Mouse (Mus musculus) cerebellum, adult 9-11 months (tissue): ENCODE measurements at regions not wholly inside any gene's neighbourhood (a gene's known extent, or its start where the extent isn't known, plus 50 kb on each side); places are given as distances from the start of the nearest gene placed in this dataset.
A peak's percentile ranks its signal among the peaks of the same experiment; 100 is the strongest.

Experiments
- DNase-seq: peaks from one replicate; pipeline ENCODE4 v3.0.0; 2022

GRCm38 (mm10) chr13:47764802-47765597, 496.0 kb upstream of the Id4 start:
- DNase-seq: no peak

GRCm38 (mm10) chr13:47768963-47769527, 492.0 kb upstream of the Id4 start:
- DNase-seq: no peak

GRCm38 (mm10) chr13:47777206-47778099, 483.6 kb upstream of the Id4 start:
- DNase-seq: no peak

- no peak for DNase-seq
Measured at GRCm38 (mm10) chr13:47778218-47779009, 482.6 kb upstream of the Id4 start.

- no peak for DNase-seq
Measured at GRCm38 (mm10) chr13:47784406-47784805, 476.6 kb upstream of the Id4 start.

- no peak for DNase-seq
Measured at GRCm38 (mm10) chr13:47797859-47798258, 463.2 kb upstream of the Id4 start.

- no peak for DNase-seq
Measured at GRCm38 (mm10) chr13:47811711-47812415, 449.2 kb upstream of the Id4 start.

GRCm38 (mm10) chr13:47818924-47819564, 442.0 kb upstream of the Id4 start:
- no peak for DNase-seq

- no peak for DNase-seq
Measured at GRCm38 (mm10) chr13:47836491-47836890, 424.5 kb upstream of the Id4 start.

- DNase-seq: no peak
Measured at GRCm38 (mm10) chr13:47842418-47842817, 418.6 kb upstream of the Id4 start.

GRCm38 (mm10) chr13:47843011-47843410, 418.0 kb upstream of the Id4 start:
- DNase-seq: no peak

- DNase-seq: no peak
Measured at GRCm38 (mm10) chr13:47843541-47844267, 417.3 kb upstream of the Id4 start.

- DNase-seq: no peak
Measured at GRCm38 (mm10) chr13:47846713-47847112, 414.3 kb upstream of the Id4 start.

GRCm38 (mm10) chr13:47848371-47849188, 412.4 kb upstream of the Id4 start:
- DNase-seq: peak; percentile 17

- DNase-seq: no peak
Measured at GRCm38 (mm10) chr13:47855422-47856108, 405.5 kb upstream of the Id4 start.

- DNase-seq: no peak
Measured at GRCm38 (mm10) chr13:47858946-47859345, 402.1 kb upstream of the Id4 start.

- no peak for DNase-seq
Measured at GRCm38 (mm10) chr13:47860316-47860715, 400.7 kb upstream of the Id4 start.

GRCm38 (mm10) chr13:47862896-47863295, 398.1 kb upstream of the Id4 start:
- DNase-seq: no peak

GRCm38 (mm10) chr13:47868656-47869055, 392.4 kb upstream of the Id4 start:
- DNase-seq: no peak
